Mouse (Mus musculus) testis, adult 2 months (tissue): ENCODE measurements around the gene Ripor1. TPM values are rescaled to one million over a fixed set of nuclear protein-coding genes. Genes with fewer than 3 reads are reported as not detected.
A peak's percentile ranks its signal among the peaks of the same experiment; 100 is the strongest.

Experiments used
- H3K27ac ChIP-seq: fragments of 200-500 bp; 2 replicates; pipeline ENCODE4 v1.5.1; 2012; ENCODE audit warnings: low read depth, low read length; ENCODE audit not compliant: control insufficient read depth, insufficient read depth
- H3K27me3 ChIP-seq: fragments of 200-500 bp; 2 replicates; pipeline ENCODE4 v1.6.1; 2012; ENCODE audit warnings: mild to moderate bottlenecking, low read length, moderate library complexity; ENCODE audit not compliant: control insufficient read depth, insufficient read depth
- H3K36me3 ChIP-seq: fragments of 200-500 bp; 2 replicates; pipeline ENCODE4 v1.6.1; 2012; ENCODE audit warnings: mild to moderate bottlenecking, low read length; ENCODE audit not compliant: control insufficient read depth, insufficient read depth
- H3K4me1 ChIP-seq: fragments of 200-500 bp; 2 replicates; pipeline ENCODE4 v1.6.1; 2012; ENCODE audit warnings: low read length; ENCODE audit not compliant: control insufficient read depth, insufficient read depth
- H3K4me3 ChIP-seq: fragments of 200-500 bp; 2 replicates; pipeline ENCODE4 v1.5.1; 2012; ENCODE audit warnings: low read depth, mild to moderate bottlenecking, low read length, moderate library complexity, mixed read lengths; ENCODE audit not compliant: control insufficient read depth
- CTCF ChIP-seq: fragments of 200-500 bp; IDR thresholded peaks from 2 replicates; pipeline ENCODE4 v1.5.1; 2012; ENCODE audit warnings: low read depth, mild to moderate bottlenecking, inconsistent platforms, low read length, moderate library complexity; ENCODE audit not compliant: control insufficient read depth, insufficient read depth, insufficient replicate concordance
- POLR2A ChIP-seq: fragments of 200-500 bp; IDR thresholded peaks from 2 replicates; pipeline ENCODE4 v1.6.1; 2012; ENCODE audit warnings: low read depth, mild to moderate bottlenecking, inconsistent platforms, low read length, moderate library complexity; ENCODE audit not compliant: control insufficient read depth
- polyA plus RNA-seq: library from polyadenylated mRNA; depleted of rRNA; stranded (reverse); fragments of >200 nt; gene quantifications from 2 replicates; pipeline ENCODE4 v1.2.3, GENCODE M21; 2012

The Ripor1 gene
- polyA plus RNA-seq, 1 experiment = 6.3 TPM

GRCm38 (mm10) chr8:105566703-105567595 lies 38.1 kb upstream of the Ripor1 start:
- Histone ChIP-seq H3K4me3 (peak overlapping the region; percentile 86), H3K36me3 (no peaks in the 10 kb centered on the region), H3K27me3 (no peaks in the 10 kb centered on the region), H3K27ac (peak overlapping the region; percentile 77), H3K4me1 (peaks cover 13% of the 10 kb centered on the region)
- TF ChIP-seq POLR2A = no peak
- TF ChIP-seq CTCF = no peak

GRCm38 (mm10) chr8:105571810-105572209 lies 33.2 kb upstream of the Ripor1 start:
- Histone ChIP-seq H3K27me3 (no peaks in the 10 kb centered on the region), H3K4me1 (peaks cover 5% of the 10 kb centered on the region), H3K4me3 (no peak overlapping the region), H3K27ac (no peak overlapping the region), H3K36me3 (no peaks in the 10 kb centered on the region)
- no peak for TF ChIP-seq POLR2A
- no peak for TF ChIP-seq CTCF

GRCm38 (mm10) chr8:105573427-105573826 lies 31.6 kb upstream of the Ripor1 start:
- Histone ChIP-seq H3K27ac (no peak overlapping the region), H3K36me3 (no peaks in the 10 kb centered on the region), H3K27me3 (no peaks in the 10 kb centered on the region), H3K4me3 (no peak overlapping the region), H3K4me1 (no peaks in the 10 kb centered on the region)
- TF ChIP-seq CTCF = no peak
- no peak for TF ChIP-seq POLR2A

GRCm38 (mm10) chr8:105574741-105575140 lies 30.3 kb upstream of the Ripor1 start:
- no peak overlapping the region for H3K4me3 ChIP-seq
- no peaks in the 10 kb centered on the region for H3K36me3 ChIP-seq
- H3K4me1 ChIP-seq = no peaks in the 10 kb centered on the region
- no peaks in the 10 kb centered on the region for H3K27me3 ChIP-seq
- no peak for TF ChIP-seq CTCF
- no peak for TF ChIP-seq POLR2A
- no peak overlapping the region for H3K27ac ChIP-seq

GRCm38 (mm10) chr8:105575538-105575937 lies 29.5 kb upstream of the Ripor1 start:
- Histone ChIP-seq H3K36me3 (no peaks in the 10 kb centered on the region), H3K4me3 (no peak overlapping the region), H3K27me3 (no peaks in the 10 kb centered on the region), H3K4me1 (no peaks in the 10 kb centered on the region), H3K27ac (no peak overlapping the region)
- TF ChIP-seq POLR2A (no peak), CTCF (no peak)

- H3K4me3 ChIP-seq = no peak overlapping the region
- no peaks in the 10 kb centered on the region for H3K27me3 ChIP-seq
- H3K4me1 ChIP-seq = no peaks in the 10 kb centered on the region
- no peak overlapping the region for H3K27ac ChIP-seq
- no peaks in the 10 kb centered on the region for H3K36me3 ChIP-seq
- TF ChIP-seq CTCF (no peak), POLR2A (no peak)
Observed at GRCm38 (mm10) chr8:105579719-105580118, 25.3 kb upstream of the Ripor1 start.

GRCm38 (mm10) chr8:105592431-105592830 lies 12.6 kb upstream of the Ripor1 start:
- Histone ChIP-seq H3K27ac (no peak overlapping the region), H3K27me3 (no peaks in the 10 kb centered on the region), H3K36me3 (no peaks in the 10 kb centered on the region), H3K4me1 (peaks cover 4% of the 10 kb centered on the region; the same call in 1 of the 2 replicates), H3K4me3 (no peak overlapping the region)
- no peak for TF ChIP-seq CTCF
- TF ChIP-seq POLR2A = no peak
